Mouse (Mus musculus): Measurements from ENCODE around the gene Sdsl. TPM values are rescaled to one million over a fixed set of nuclear protein-coding genes. Genes with fewer than 3 reads are reported as not detected.

Sdsl gene
- polyA plus RNA-seq, 1 experiment from 2014 or later, result 1.6 TPM

GRCm38 (mm10) chr5:120438469-120438868, 34.1 kb downstream of the Sdsl start:
- H3K27me3 ChIP-seq (replicated peaks; ENCODE audit: control insufficient read depth, insufficient read depth, low read length), result peaks cover 87% of the 10 kb centered on the region
- 2% methylated on average over 13 of the region's 13 CpGs for WGBS
- ATAC-seq (ENCODE audit: low read depth) (no peak), DNase-seq (ENCODE audit: low spot score) (no peak)
- no peaks in the 10 kb centered on the region for H3K9me3 ChIP-seq (ENCODE audit: control insufficient read depth, low read length)
- no peak overlapping the region; the same call in 1 of the 2 replicates for H3K4me3 ChIP-seq (ENCODE audit: low read depth, low read length)
- H3K36me3 ChIP-seq (ENCODE audit: control insufficient read depth, insufficient read depth, low read length), result no peaks in the 10 kb centered on the region
- no peak overlapping the region for H3K4me2 ChIP-seq (ENCODE audit: low read depth, low read length)
- H3K27ac ChIP-seq (replicated peaks; ENCODE audit: low read depth, low read length), result no peak overlapping the region
- no peak overlapping the region for H3K9ac ChIP-seq (ENCODE audit: low read depth, low read length)
- no peaks in the 10 kb centered on the region for H3K4me1 ChIP-seq (ENCODE audit: control insufficient read depth, insufficient read depth, low read length)

GRCm38 (mm10) chr5:120437986-120438385, 34.6 kb downstream of the Sdsl start:
- ATAC-seq (ENCODE audit: low read depth) (no peak), DNase-seq (ENCODE audit: low spot score) (peak; percentile 12)
- H3K4me3 ChIP-seq (ENCODE audit: low read depth, low read length), result peak overlapping the region; percentile 18; the same call in 1 of the 2 replicates
- H3K9me3 ChIP-seq (ENCODE audit: control insufficient read depth, low read length), result no peaks in the 10 kb centered on the region
- H3K36me3 ChIP-seq (ENCODE audit: control insufficient read depth, insufficient read depth, low read length), result no peaks in the 10 kb centered on the region
- peaks cover 92% of the 10 kb centered on the region for H3K27me3 ChIP-seq (replicated peaks; ENCODE audit: control insufficient read depth, insufficient read depth, low read length)
- H3K4me2 ChIP-seq (ENCODE audit: low read depth, low read length), result peak overlapping the region; percentile 15; the same call in 1 of the 2 replicates
- 0 out of 2 replicates have a peak overlapping the region, but pooled peaks have one; percentile 14 for H3K9ac ChIP-seq (ENCODE audit: low read depth, low read length)
- WGBS, result under 1% methylated on average over 31 of the region's 33 CpGs
- H3K27ac ChIP-seq (replicated peaks; ENCODE audit: low read depth, low read length), result no peak overlapping the region
- no peaks in the 10 kb centered on the region for H3K4me1 ChIP-seq (ENCODE audit: control insufficient read depth, insufficient read depth, low read length)

- no peak for ATAC-seq (ENCODE audit: low read depth)
Observed at GRCm38 (mm10) chr5:120437539-120437938, 35.1 kb downstream of the Sdsl start.

GRCm38 (mm10) chr5:120436885-120437495, 35.6 kb downstream of the Sdsl start:
- no peaks in the 10 kb centered on the region for H3K9me3 ChIP-seq (ENCODE audit: control insufficient read depth, low read length)
- H3K36me3 ChIP-seq (ENCODE audit: control insufficient read depth, insufficient read depth, low read length), result no peaks in the 10 kb centered on the region
- WGBS, result 2% methylated on average over 18 of the region's 18 CpGs
- H3K4me1 ChIP-seq (ENCODE audit: control insufficient read depth, insufficient read depth, low read length), result no peaks in the 10 kb centered on the region
- no peak overlapping the region for H3K27ac ChIP-seq (replicated peaks; ENCODE audit: low read depth, low read length)
- H3K4me3 ChIP-seq (ENCODE audit: low read depth, low read length), result no peak overlapping the region
- H3K4me2 ChIP-seq (ENCODE audit: low read depth, low read length), result no peak overlapping the region
- DNase-seq (ENCODE audit: low spot score) (no peak), ATAC-seq (ENCODE audit: low read depth) (no peak)
- no peak overlapping the region for H3K9ac ChIP-seq (ENCODE audit: low read depth, low read length)
- peaks cover 93% of the 10 kb centered on the region for H3K27me3 ChIP-seq (replicated peaks; ENCODE audit: control insufficient read depth, insufficient read depth, low read length)

More at GRCm38 (mm10) chr5:120437539-120437938, 35.1 kb downstream of the Sdsl start:
- H3K4me3 ChIP-seq (ENCODE audit: low read depth, low read length), result no peak overlapping the region; the same call in 1 of the 2 replicates
- H3K9me3 ChIP-seq (ENCODE audit: control insufficient read depth, low read length), result no peaks in the 10 kb centered on the region
- no peaks in the 10 kb centered on the region for H3K4me1 ChIP-seq (ENCODE audit: control insufficient read depth, insufficient read depth, low read length)
- H3K9ac ChIP-seq (ENCODE audit: low read depth, low read length), result 0 out of 2 replicates have a peak overlapping the region, but pooled peaks have one; percentile 14
- peak overlapping the region; percentile 15; the same call in 1 of the 2 replicates for H3K4me2 ChIP-seq (ENCODE audit: low read depth, low read length)
- peaks cover 92% of the 10 kb centered on the region for H3K27me3 ChIP-seq (replicated peaks; ENCODE audit: control insufficient read depth, insufficient read depth, low read length)
- WGBS, result 2% methylated on average over 16 of the region's 17 CpGs
- no peak overlapping the region for H3K27ac ChIP-seq (replicated peaks; ENCODE audit: low read depth, low read length)
- no peak for DNase-seq (ENCODE audit: low spot score)
- no peaks in the 10 kb centered on the region for H3K36me3 ChIP-seq (ENCODE audit: control insufficient read depth, insufficient read depth, low read length)

GRCm38 (mm10) chr5:120435731-120436501, 36.7 kb downstream of the Sdsl start:
- Histone ChIP-seq H3K9me3 (ENCODE audit: control insufficient read depth, low read length) (no peaks in the 10 kb centered on the region), H3K27ac (replicated peaks; ENCODE audit: low read depth, low read length) (no peak overlapping the region), H3K4me3 (ENCODE audit: low read depth, low read length) (peak overlapping the region; percentile 37), H3K36me3 (ENCODE audit: control insufficient read depth, insufficient read depth, low read length) (no peaks in the 10 kb centered on the region), H3K4me2 (ENCODE audit: low read depth, low read length) (peak overlapping the region; percentile 50), H3K9ac (ENCODE audit: low read depth, low read length) (no peak overlapping the region), H3K27me3 (replicated peaks; ENCODE audit: control insufficient read depth, insufficient read depth, low read length) (peaks cover 100% of the 10 kb centered on the region), H3K4me1 (ENCODE audit: control insufficient read depth, insufficient read depth, low read length) (no peaks in the 10 kb centered on the region)
- ATAC-seq (ENCODE audit: low read depth) (no peak), DNase-seq (ENCODE audit: low spot score) (no peak)
- WGBS, result under 1% methylated on average over 36 of the region's 47 CpGs

- H3K9me3 ChIP-seq (ENCODE audit: control insufficient read depth, low read length), result no peaks in the 10 kb centered on the region
- DNase-seq (ENCODE audit: low spot score) (no peak), ATAC-seq (ENCODE audit: low read depth) (no peak)
- no peak overlapping the region for H3K4me2 ChIP-seq (ENCODE audit: low read depth, low read length)
- peaks cover 100% of the 10 kb centered on the region for H3K27me3 ChIP-seq (replicated peaks; ENCODE audit: control insufficient read depth, insufficient read depth, low read length)
- H3K36me3 ChIP-seq (ENCODE audit: control insufficient read depth, insufficient read depth, low read length), result no peaks in the 10 kb centered on the region
- no peaks in the 10 kb centered on the region for H3K4me1 ChIP-seq (ENCODE audit: control insufficient read depth, insufficient read depth, low read length)
- H3K27ac ChIP-seq (replicated peaks; ENCODE audit: low read depth, low read length), result no peak overlapping the region
- under 1% methylated on average over 42 of the region's 44 CpGs for WGBS
- 0 out of 2 replicates have a peak overlapping the region, but pooled peaks have one; percentile 37 for H3K4me3 ChIP-seq (ENCODE audit: low read depth, low read length)
- no peak overlapping the region for H3K9ac ChIP-seq (ENCODE audit: low read depth, low read length)
Observed at GRCm38 (mm10) chr5:120435006-120435681, 37.5 kb downstream of the Sdsl start.

- WGBS, result 4% methylated on average over 20 of the region's 21 CpGs
- Histone ChIP-seq H3K9me3 (ENCODE audit: control insufficient read depth, low read length) (no peaks in the 10 kb centered on the region), H3K4me1 (ENCODE audit: control insufficient read depth, insufficient read depth, low read length) (no peaks in the 10 kb centered on the region), H3K4me2 (ENCODE audit: low read depth, low read length) (no peak overlapping the region), H3K27ac (replicated peaks; ENCODE audit: low read depth, low read length) (no peak overlapping the region), H3K9ac (ENCODE audit: low read depth, low read length) (no peak overlapping the region), H3K36me3 (ENCODE audit: control insufficient read depth, insufficient read depth, low read length) (no peaks in the 10 kb centered on the region), H3K27me3 (replicated peaks; ENCODE audit: control insufficient read depth, insufficient read depth, low read length) (peaks cover 100% of the 10 kb centered on the region), H3K4me3 (ENCODE audit: low read depth, low read length) (no peak overlapping the region)
- DNase-seq (ENCODE audit: low spot score), result no peak
- ATAC-seq (ENCODE audit: low read depth), result no peak
Observed at GRCm38 (mm10) chr5:120434231-120434735, 38.3 kb downstream of the Sdsl start.

GRCm38 (mm10) chr5:120433135-120433760, 39.4 kb downstream of the Sdsl start:
- Histone ChIP-seq H3K27ac (replicated peaks; ENCODE audit: low read depth, low read length) (no peak overlapping the region), H3K9ac (ENCODE audit: low read depth, low read length) (no peak overlapping the region), H3K4me3 (ENCODE audit: low read depth, low read length) (no peak overlapping the region), H3K27me3 (replicated peaks; ENCODE audit: control insufficient read depth, insufficient read depth, low read length) (peaks cover 100% of the 10 kb centered on the region), H3K36me3 (ENCODE audit: control insufficient read depth, insufficient read depth, low read length) (no peaks in the 10 kb centered on the region), H3K9me3 (ENCODE audit: control insufficient read depth, low read length) (no peaks in the 10 kb centered on the region), H3K4me1 (ENCODE audit: control insufficient read depth, insufficient read depth, low read length) (no peaks in the 10 kb centered on the region), H3K4me2 (ENCODE audit: low read depth, low read length) (no peak overlapping the region)
- WGBS, result 1% methylated on average over 13 of the region's 13 CpGs
- DNase-seq (ENCODE audit: low spot score), result no peak
- no peak for ATAC-seq (ENCODE audit: low read depth)

Data from embryonic facial prominence, embryonic 14.5 days (tissue).